Mouse (Mus musculus): ENCODE results near the gene Cep19.

Gene Cep19

DNA sequence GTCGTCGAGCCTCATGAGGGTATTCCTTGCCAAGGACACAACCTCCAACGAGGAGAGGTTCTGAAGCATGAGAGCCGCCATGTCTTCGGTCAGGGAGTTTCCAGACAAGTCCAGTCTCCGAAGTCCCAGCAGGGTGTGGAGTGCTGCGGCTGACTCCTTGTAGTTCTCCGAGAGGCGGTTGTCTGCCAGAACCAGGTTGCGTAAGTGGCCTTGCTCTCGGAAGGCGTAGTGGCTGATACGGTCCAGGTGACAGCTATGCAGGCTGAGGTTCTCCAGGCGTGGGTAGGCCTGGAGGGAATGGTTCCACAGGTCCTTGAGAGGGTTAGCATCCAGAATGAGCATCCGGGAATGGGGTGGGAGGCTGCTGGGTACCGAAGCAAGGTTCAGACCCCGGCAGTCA, 45.0 kb downstream of the Cep19 start:
- DNase-seq (ENCODE audit: low spot score in 2 of 2) = no peak

DNA sequence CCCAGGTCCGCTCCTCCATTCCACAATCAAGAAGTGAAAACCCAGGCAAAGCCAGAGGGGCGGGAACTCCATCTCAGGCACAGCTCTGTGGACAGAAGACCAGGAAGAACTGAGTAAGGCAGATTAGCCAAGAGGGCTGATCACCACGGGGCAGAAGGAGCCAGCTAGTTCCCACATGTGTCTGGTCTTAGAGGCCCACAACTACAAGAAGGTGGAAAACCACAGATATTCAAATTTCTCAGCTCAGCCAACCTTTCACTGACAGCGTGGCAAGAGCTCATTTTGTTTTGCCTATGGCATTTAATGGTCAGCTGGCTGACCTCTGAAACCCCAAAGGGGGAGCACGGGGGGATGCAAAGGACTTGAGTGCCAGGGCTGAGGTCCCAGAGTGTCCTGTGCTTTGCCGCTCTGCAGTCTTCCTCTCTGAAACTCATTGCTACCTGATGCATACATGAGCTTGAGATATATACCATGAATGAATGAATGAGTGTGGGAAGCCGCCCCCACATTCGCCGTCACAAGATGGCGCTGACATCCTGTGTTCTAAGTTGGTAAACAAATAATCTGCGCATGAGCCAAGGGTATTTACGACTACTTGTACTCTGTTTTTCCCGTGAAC, 48.1 kb downstream of the Cep19 start:
- DNase-seq (ENCODE audit: low spot score in 2 of 2) = no peak

DNA sequence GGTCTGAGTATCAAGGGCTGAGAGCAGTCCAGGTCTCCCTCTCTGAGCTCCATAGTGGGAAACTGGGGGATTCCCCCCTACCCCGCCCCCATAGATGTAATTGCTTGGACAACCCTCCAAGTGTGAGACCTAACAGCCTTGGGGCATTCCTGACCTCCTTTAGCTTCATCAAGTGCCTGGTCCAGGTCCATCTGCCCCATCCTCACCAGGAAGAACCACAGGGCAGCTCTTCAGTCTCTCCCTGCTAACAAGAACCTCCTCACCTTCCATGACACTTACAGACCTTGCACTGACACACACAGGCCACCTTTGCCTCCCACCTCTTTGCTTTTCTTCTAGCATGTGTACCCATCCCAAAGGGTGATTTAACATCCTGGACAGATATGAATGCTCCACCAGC, 54.4 kb downstream of the Cep19 start:
- DNase-seq (ENCODE audit: low spot score in 2 of 2) = no peak

DNA sequence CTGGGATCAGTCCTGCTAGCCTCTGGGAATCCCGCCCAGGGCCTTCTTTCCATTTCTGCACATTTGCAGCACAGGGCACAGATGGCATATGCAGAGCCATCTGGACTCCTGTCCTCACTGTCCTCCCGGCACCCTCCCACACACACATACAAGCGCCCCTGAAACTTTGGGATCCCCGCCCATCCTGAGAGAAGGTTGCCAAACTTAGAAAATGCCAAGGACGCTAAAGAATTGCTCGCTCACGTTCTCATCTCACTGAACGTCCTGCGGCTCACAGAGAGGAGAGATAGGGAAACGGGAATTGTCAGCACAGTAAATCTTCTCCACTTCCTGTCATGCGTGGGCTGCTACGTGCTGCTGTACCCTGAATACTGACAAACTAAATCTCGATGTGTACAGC, 54.8 kb downstream of the Cep19 start:
- DNase-seq (ENCODE audit: low spot score in 2 of 2) = no peak

DNA sequence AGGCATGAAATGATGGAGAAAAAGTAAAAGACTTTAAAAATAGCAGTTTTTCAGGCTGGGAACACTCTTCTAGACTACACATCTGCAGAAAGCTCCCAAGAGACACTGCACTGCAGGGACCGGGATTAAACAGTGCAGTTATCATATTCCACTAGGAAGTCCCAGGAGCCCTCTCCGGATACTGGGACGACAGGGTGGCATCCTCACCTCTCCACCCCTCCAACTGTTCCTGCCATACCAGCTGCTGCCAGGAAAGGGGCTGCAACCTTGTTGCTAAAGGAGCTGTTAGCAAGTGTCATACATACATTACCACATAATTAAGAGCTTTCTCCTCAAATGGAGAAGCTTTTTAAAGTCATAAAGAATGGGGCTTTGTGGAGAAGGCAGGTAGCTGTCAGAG, 57.1 kb downstream of the Cep19 start:
- DNase-seq (ENCODE audit: low spot score in 2 of 2) = no peak

DNA sequence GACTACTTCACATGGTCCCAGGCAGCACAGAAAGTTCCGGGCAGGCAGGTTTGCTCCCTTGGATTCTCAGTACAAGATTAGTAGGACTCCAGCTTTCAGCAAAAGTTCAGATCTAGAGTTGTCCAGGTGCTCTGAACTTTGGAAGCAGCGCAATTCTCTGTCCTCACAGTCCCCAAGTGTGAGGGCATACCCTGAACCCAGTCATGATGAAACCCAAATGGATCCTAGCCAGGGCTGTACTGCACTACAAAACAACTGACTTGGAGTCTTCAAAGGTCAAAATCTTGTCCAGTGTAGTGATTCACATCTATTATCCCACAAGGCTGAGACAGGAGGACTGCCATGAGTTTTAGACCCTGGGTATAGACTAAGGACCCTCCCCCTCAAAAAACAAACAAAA, 57.8 kb downstream of the Cep19 start:
- DNase-seq (ENCODE audit: low spot score in 2 of 2) = no peak

Measured in spleen, postnatal 14 days (tissue).